Comparison of ENCODE assay signal across 6 mouse cellular contexts in the genomic region with DNA sequence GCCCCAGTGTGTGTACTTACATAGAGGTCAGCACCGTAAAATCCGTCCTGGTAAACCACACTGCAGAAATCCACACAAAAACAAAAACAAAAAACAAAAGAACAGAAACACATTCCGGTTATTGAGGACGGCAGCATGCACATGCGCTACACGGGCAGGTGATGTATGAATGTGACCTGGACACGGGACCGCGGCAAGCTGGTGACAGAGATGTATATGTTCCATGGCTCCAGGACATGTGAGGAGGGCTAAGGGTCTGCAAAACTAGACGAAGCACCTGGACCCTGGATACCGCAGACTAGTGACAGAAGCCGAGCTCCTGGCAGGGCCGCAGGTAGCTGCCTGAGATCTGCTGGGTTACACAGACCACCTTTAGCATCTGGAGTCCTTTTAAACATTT. TPM values are rescaled to one million over a fixed set of nuclear protein-coding genes. Genes with fewer than 3 reads are reported as not detected.
"Had no signal": no experiment of that assay in that cellular context is flagged by ENCODE, and none has a peak within 500 bp of the region (broad histone marks: within the 10 kb centered on the region; RNA-seq: fewer than 3 reads in every experiment).

No protein-coding gene starts in this region.

- H3K9me3 ChIP-seq: neural tube, embryonic 13.5 days; neural tube, embryonic 15.5 days; stomach, embryonic 15.5 days had no signal

- H3K27me3 ChIP-seq: neural tube, embryonic 13.5 days; neural tube, embryonic 15.5 days; stomach, embryonic 15.5 days had no signal

- H3K9ac ChIP-seq: neural tube, embryonic 13.5 days; neural tube, embryonic 15.5 days; stomach, embryonic 15.5 days had no signal

- H3K4me1 ChIP-seq: stomach, embryonic 15.5 days had no signal

- H3K4me2 ChIP-seq: neural tube, embryonic 13.5 days; neural tube, embryonic 15.5 days; stomach, embryonic 15.5 days had no signal

- H3K4me3 ChIP-seq: neural tube, embryonic 13.5 days; neural tube, embryonic 15.5 days; stomach, embryonic 15.5 days had no signal

- H3K27ac ChIP-seq: neural tube, embryonic 13.5 days; neural tube, embryonic 15.5 days; stomach, embryonic 15.5 days; stomach, postnatal 0 days had no signal

RNA-seq across cellular contexts. Expression of a gene that starts 44.0 kb away (rescaled TPM):
- polyA plus RNA-seq: small intestine, adult 2 months had no signal

RNA-seq across cellular contexts. Expression of a gene that starts 49.9 kb away (rescaled TPM):
- polyA plus RNA-seq: neural tube, embryonic 13.5 days; neural tube, embryonic 15.5 days; stomach, embryonic 15.5 days; thymus, postnatal 0 days had no signal
